9 mouse cellular contexts compared by ENCODE assay signal in genomic region chr17:15824854-15825253, GRCm38 (mm10). TPM values are rescaled to one million over a fixed set of nuclear protein-coding genes. Genes with fewer than 3 reads are reported as not detected.
DNase-seq lines count a peak whose midpoint lies in the region; ATAC-seq lines count a peak whose summit lies in the region.
"Had no signal": no experiment of that assay in that cellular context is flagged by ENCODE, and none has a peak within 500 bp of the region (broad histone marks: within the 10 kb centered on the region; RNA-seq: fewer than 3 reads in every experiment).

No protein-coding gene starts in this region.

- 31% methylated on average over 3 of the region's 3 CpGs for WGBS in liver, embryonic 15.5 days (ENCODE audit: insufficient replicate concordance)

- H3K36me3 ChIP-seq in liver, embryonic 15.5 days (replicated peaks): no peaks in the 10 kb centered on the region

- H3K27ac ChIP-seq in liver, embryonic 15.5 days (replicated peaks): no peak overlapping the region

- H3K27me3 ChIP-seq in liver, embryonic 15.5 days: peaks cover 68% of the 10 kb centered on the region

- peak; percentile 39 for DNase-seq in cerebellum, adult 9-10 months
- no peak for DNase-seq in cerebellum, adult 11-12 months
- DNase-seq in retina, embryonic 14.5 days (ENCODE audit: low spot score): peak; percentile 27
- DNase-seq in retina, postnatal 1 day: no peak
- DNase-seq in urinary bladder, postnatal 25 days (ENCODE audit: low spot score): no peak
- DNase-seq in cerebellum, adult 18-20 months: no peak

- no peak for ATAC-seq in liver, embryonic 15.5 days (ENCODE audit: insufficient read depth)
- ATAC-seq in megakaryocyte progenitor cell, adult 5-6 weeks (replicated peaks; ENCODE audit: poor library complexity): no peak

- peaks cover 7% of the 10 kb centered on the region for H3K4me1 ChIP-seq in liver, embryonic 15.5 days (replicated peaks)

- H3K9me3 ChIP-seq in liver, embryonic 15.5 days (replicated peaks): no peaks in the 10 kb centered on the region

- peak overlapping the region; percentile 69 for H3K4me2 ChIP-seq in liver, embryonic 15.5 days

- no peak overlapping the region for H3K9ac ChIP-seq in liver, embryonic 15.5 days

- H3K4me3 ChIP-seq in liver, embryonic 15.5 days (replicated peaks): no peak overlapping the region

RNA-seq across cellular contexts. Expression of gene Rgmb, which starts 6.0 kb away (rescaled TPM):
- 0.97 and 1.0 TPM in 2 replicates for polyA plus RNA-seq in liver, embryonic 15.5 days (2015; fragmentation: Nextera tagmentation; extraction: Ambion mirVana)
- 0.05 TPM in 1 of 2 replicates, not detected in the other for total RNA-seq in megakaryocyte progenitor cell, adult 5-6 weeks (2015)
- total RNA-seq in megakaryocyte progenitor cell, adult 5-6 weeks (2017): 0.04 and 0.14 TPM in 2 replicates
- total RNA-seq: granulocyte monocyte progenitor cell, adult 5-6 weeks had no signal

Comparison
In these comparisons a context has a peak if more than half of its experiments do, and no peak if none do; other contexts are left out.
1. DNase-seq: peak in cerebellum, adult 9-10 months (single experiment) and retina, embryonic 14.5 days (single experiment); none in cerebellum, adult 11-12 months (single experiment), retina, postnatal 1 day (single experiment), urinary bladder, postnatal 25 days (single experiment) and cerebellum, adult 18-20 months (0 of 2).